Mouse (Mus musculus) macrophage (primary cell): ENCODE results near the gene Capn5. TPM values are rescaled to one million over a fixed set of nuclear protein-coding genes. Genes with fewer than 3 reads are reported as not detected.
A peak's percentile ranks its signal among the peaks of the same experiment; 100 is the strongest.

Experiments
- H3K27ac ChIP-seq: fragments of 350-480 bp; formaldehyde crosslinking; 2 replicates; pipeline ENCODE4 v1.9.0; 2021
- H3K36me3 ChIP-seq: fragments of 350-480 bp; formaldehyde crosslinking; 2 replicates; pipeline ENCODE4 v1.9.0; 2021; ENCODE audit errors: inconsistent target
- H3K4me3 ChIP-seq: fragments of 350-480 bp; formaldehyde crosslinking; 2 replicates; pipeline ENCODE4 v1.9.0; 2021; ENCODE audit errors: inconsistent target
- H3K79me2 ChIP-seq: fragments of 350-480 bp; formaldehyde crosslinking; 2 replicates; pipeline ENCODE4 v1.9.0; 2021; ENCODE audit errors: inconsistent target
- WGBS: methylation state at CpG from one replicate; pipeline ENCODE4 v1.1.7; 2026; ENCODE audit warnings: inconsistent platforms; ENCODE audit not compliant: missing documents; 5-methylcytosine and 5-hydroxymethylcytosine counted together
- polyA plus RNA-seq: library from polyadenylated mRNA; stranded (reverse); fragments of 250-400 nt; gene quantifications from 3 replicates; pipeline ENCODE4 v1.2.4, GENCODE M21; 2018; ENCODE audit warnings: inconsistent platforms

Gene Capn5
- polyA plus RNA-seq, 1 experiment from 2014 or later = 5.9 TPM

GRCm38 (mm10) chr7:98120325-98120724 lies 57.7 kb downstream of the Capn5 start:
- WGBS = 3% methylated on average over 6 of the region's 7 CpGs
- Histone ChIP-seq H3K27ac (no peak overlapping the region), H3K36me3 (no peaks in the 10 kb centered on the region), H3K79me2 (no peaks in the 10 kb centered on the region), H3K4me3 (no peak overlapping the region)

GRCm38 (mm10) chr7:98119961-98120232 lies 58.2 kb downstream of the Capn5 start:
- 85% methylated on average over 2 of the region's 2 CpGs for WGBS
- H3K4me3 ChIP-seq = no peak overlapping the region
- H3K79me2 ChIP-seq = no peaks in the 10 kb centered on the region
- H3K36me3 ChIP-seq = no peaks in the 10 kb centered on the region
- H3K27ac ChIP-seq = no peak overlapping the region

GRCm38 (mm10) chr7:98119179-98119960 lies 58.7 kb downstream of the Capn5 start, which contains the start of gene Myo7a:
Gene Myo7a (minus strand): TSS chr7:98119524.
- 72% methylated on average over 9 of the region's 9 CpGs for WGBS
- Histone ChIP-seq H3K27ac (no peak within 1 kb of the TSS), H3K36me3 (no peaks in the 10 kb centered on the region), H3K79me2 (no peaks in the 10 kb centered on the region), H3K4me3 (no peak within 1 kb of the TSS)

- WGBS = 33% methylated on average over 11 of the region's 11 CpGs
- H3K4me3 ChIP-seq = no peak overlapping the region
- no peaks in the 10 kb centered on the region for H3K36me3 ChIP-seq
- H3K79me2 ChIP-seq = no peaks in the 10 kb centered on the region
- H3K27ac ChIP-seq = 0 out of 2 replicates have a peak overlapping the region, but pooled peaks have one; percentile 2
Observed at GRCm38 (mm10) chr7:98117012-98117660, 60.9 kb downstream of the Capn5 start.

GRCm38 (mm10) chr7:98114656-98115055 lies 63.4 kb downstream of the Capn5 start:
- no peaks in the 10 kb centered on the region for H3K36me3 ChIP-seq
- no peak overlapping the region for H3K27ac ChIP-seq
- H3K4me3 ChIP-seq = no peak overlapping the region
- 92% methylated on average over 6 of the region's 6 CpGs for WGBS
- no peaks in the 10 kb centered on the region for H3K79me2 ChIP-seq

- Histone ChIP-seq H3K36me3 (no peaks in the 10 kb centered on the region), H3K4me3 (no peak overlapping the region), H3K79me2 (no peaks in the 10 kb centered on the region), H3K27ac (no peak overlapping the region)
- 28% methylated on average over 25 of the region's 25 CpGs for WGBS
Observed at GRCm38 (mm10) chr7:98111233-98111632, 66.8 kb downstream of the Capn5 start.

GRCm38 (mm10) chr7:98109771-98110170 lies 68.3 kb downstream of the Capn5 start:
- no peaks in the 10 kb centered on the region for H3K79me2 ChIP-seq
- WGBS = 94% methylated on average over 4 of the region's 4 CpGs

GRCm38 (mm10) chr7:98108636-98109430 lies 69.2 kb downstream of the Capn5 start:
- Histone ChIP-seq H3K4me3 (no peak overlapping the region), H3K79me2 (no peaks in the 10 kb centered on the region), H3K36me3 (no peaks in the 10 kb centered on the region), H3K27ac (no peak overlapping the region)
- 78% methylated on average over 16 of the region's 16 CpGs for WGBS

More at GRCm38 (mm10) chr7:98109771-98110170, 68.3 kb downstream of the Capn5 start:
- no peaks in the 10 kb centered on the region for H3K36me3 ChIP-seq
- H3K4me3 ChIP-seq = no peak overlapping the region
- no peak overlapping the region for H3K27ac ChIP-seq

GRCm38 (mm10) chr7:98106272-98106671 lies 71.8 kb downstream of the Capn5 start:
- H3K79me2 ChIP-seq = no peaks in the 10 kb centered on the region
- no peak overlapping the region for H3K4me3 ChIP-seq
- H3K36me3 ChIP-seq = no peaks in the 10 kb centered on the region
- no peak overlapping the region for H3K27ac ChIP-seq
- WGBS = 87% methylated on average over 7 of the region's 7 CpGs

- Histone ChIP-seq H3K36me3 (no peaks in the 10 kb centered on the region), H3K27ac (no peak overlapping the region), H3K4me3 (no peak overlapping the region), H3K79me2 (no peaks in the 10 kb centered on the region)
- WGBS = 85% methylated on average over 16 of the region's 16 CpGs
Observed at GRCm38 (mm10) chr7:98104481-98105435, 73.3 kb downstream of the Capn5 start.

GRCm38 (mm10) chr7:98103942-98104292 lies 74.2 kb downstream of the Capn5 start:
- no peaks in the 10 kb centered on the region for H3K36me3 ChIP-seq
- H3K79me2 ChIP-seq = no peaks in the 10 kb centered on the region
- H3K4me3 ChIP-seq = no peak overlapping the region
- 81% methylated on average over 5 of the region's 5 CpGs for WGBS
- no peak overlapping the region for H3K27ac ChIP-seq

GRCm38 (mm10) chr7:98103002-98103941 lies 74.8 kb downstream of the Capn5 start:
- Histone ChIP-seq H3K27ac (no peak overlapping the region), H3K79me2 (no peaks in the 10 kb centered on the region), H3K36me3 (no peaks in the 10 kb centered on the region), H3K4me3 (no peak overlapping the region; the same call in 1 of the 2 replicates)
- 50% methylated on average over 10 of the region's 26 CpGs for WGBS

- Histone ChIP-seq H3K27ac (no peak overlapping the region), H3K4me3 (no peak overlapping the region), H3K79me2 (no peaks in the 10 kb centered on the region), H3K36me3 (no peaks in the 10 kb centered on the region)
- WGBS = 93% methylated on average over 11 of the region's 11 CpGs
Observed at GRCm38 (mm10) chr7:98102488-98102887, 75.6 kb downstream of the Capn5 start.
